Mouse (Mus musculus) adrenal gland, adult 10 weeks (tissue): ENCODE results near the gene Capn10. TPM values are rescaled to one million over a fixed set of nuclear protein-coding genes. Genes with fewer than 3 reads are reported as not detected.

Source experiments
- polyA plus RNA-seq: library from polyadenylated mRNA; stranded (reverse); fragments of 350-450 nt; fragmentation: Illumina TruSeq; extraction: RNeasy Lipid Tissue Mini Kit (QIAGEN cat#74804); gene quantifications from one replicate; pipeline ENCODE4 v1.2.3, GENCODE M21; 2014; ENCODE audit warnings: low read depth, low replicate concordance

Gene Capn10
- 2.2 TPM for polyA plus RNA-seq

DNA sequence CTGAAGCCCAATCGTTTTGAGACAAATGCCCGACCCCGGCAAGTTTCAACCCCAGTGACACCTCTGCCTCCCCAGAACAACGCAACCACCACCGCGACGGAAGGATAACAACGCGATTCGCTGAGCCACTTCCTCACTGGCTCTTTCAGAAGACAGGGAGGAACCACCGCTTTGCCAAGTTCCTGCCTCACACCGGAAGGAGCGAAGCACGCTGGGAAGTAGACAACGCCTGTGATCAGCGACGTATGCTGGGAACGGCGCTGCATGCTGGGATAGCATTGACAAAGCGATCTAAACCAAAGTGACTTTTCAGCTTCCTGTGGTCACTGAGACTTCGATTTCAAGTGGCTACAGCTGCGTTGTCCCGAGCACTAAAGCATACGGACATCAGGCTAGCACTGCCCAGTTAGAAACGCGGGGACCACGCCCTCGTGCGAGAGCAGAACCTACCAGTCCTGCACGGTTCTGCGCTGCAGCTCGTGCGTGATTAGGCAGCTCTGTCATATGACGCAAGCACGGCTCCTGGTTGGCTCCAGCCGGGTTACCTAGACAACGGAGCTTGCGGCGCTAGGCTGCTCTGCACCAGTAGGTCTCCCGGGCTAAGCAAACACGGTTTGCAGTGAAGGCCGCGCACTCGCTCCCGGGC lies at the start of gene Capn10:
Gene Capn10, plus strand, starts transcription at position 195 of the 646 bp plus-strand sequence.

DNA sequence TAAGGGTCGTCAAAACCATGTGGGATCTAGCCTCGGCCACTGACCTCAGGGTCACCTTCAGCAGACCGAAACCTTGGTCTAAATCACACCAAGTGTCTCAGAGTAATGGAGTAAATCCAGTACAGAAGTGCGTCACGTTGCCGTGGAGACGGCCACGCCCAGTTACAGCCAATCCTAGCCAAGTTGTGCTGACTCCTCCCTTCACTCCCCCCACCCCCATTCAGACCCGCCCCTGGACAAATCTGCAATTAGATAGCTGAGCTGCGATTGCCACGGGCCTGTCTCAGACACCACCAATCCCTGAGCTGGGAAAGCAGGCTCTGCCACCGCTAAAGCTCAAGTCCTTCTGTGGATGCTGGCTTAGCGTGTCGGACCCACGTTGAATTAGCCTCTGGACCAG lies 31.4 kb upstream of the Capn10 start, which contains the start of gene Ankmy1:
Gene Ankmy1, minus strand, starts transcription at position 121 of the 400 bp plus-strand sequence.

DNA sequence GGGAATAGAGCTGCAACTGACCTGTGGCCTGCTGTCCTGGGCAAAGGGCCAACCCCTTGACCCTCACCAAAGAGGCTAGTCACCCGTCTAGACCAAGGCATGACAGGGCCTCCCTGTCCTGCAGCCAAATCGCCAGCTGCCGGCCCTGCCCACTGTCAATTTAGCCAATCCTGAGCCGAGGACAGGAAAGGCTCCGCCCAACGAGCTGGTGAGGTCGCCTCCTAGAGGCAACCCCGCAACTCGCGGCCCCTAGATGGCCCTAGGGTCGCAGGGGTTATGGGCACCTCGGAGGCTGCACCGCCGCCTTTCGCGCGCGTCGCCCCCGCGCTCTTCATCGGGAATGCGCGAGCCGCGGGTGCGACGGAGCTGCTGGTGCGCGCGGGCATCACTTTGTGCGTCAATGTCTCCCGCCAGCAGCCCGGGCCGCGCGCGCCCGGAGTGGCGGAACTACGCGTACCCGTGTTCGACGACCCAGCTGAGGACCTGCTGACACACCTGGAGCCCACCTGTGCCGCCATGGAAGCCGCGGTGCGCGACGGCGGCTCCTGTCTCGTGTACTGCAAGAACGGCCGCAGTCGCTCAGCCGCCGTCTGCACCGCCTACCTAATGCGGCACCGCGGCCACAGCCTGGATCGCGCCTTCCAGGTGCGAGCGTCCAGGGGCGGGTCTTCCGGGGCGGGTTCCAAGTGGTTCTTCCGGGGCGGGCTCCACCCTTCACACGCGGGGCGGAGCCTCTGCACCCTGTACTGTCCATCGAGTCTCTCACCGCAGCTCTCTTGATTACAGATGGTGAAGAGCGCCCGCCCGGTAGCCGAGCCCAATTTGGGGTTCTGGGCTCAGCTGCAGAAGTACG lies 27.2 kb upstream of the Capn10 start, which contains the start of gene Dusp28:
Gene Dusp28, plus strand, starts transcription at position 203 of the 853 bp plus-strand sequence.

DNA sequence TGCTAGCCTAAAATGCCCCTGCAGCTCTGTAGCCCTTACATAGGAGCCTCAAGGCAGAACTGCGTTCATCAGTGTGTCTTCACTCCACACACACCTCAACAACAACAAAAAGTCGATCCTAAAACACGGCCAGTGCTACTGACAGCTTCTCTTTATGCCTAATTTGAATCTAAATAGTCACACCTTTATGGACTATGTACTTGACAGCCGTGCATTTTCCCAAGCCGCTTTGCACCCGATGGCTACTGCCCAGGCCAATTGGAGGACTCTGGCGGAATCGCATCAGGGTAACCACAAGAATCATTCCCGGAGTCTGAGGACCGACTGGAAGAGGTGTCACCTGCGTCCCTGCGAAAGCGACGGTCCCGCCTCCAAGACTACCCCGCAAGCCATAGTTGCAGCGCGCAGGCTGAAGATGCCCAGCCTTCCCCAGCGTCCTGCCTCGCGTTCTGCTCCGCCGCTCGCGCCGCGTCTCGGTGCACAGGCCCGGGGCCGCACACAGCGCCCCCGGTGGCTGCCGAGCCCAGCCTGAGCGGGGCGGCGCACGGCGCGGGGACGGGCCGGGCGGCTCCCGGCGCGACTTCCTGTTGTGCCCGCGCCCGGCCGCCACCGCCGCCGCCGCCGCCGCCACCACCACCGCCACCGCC lies 23.8 kb upstream of the Capn10 start, which contains the start of gene Rnpepl1:
Gene Rnpepl1, plus strand, starts transcription at position 545 of the 647 bp plus-strand sequence.

DNA sequence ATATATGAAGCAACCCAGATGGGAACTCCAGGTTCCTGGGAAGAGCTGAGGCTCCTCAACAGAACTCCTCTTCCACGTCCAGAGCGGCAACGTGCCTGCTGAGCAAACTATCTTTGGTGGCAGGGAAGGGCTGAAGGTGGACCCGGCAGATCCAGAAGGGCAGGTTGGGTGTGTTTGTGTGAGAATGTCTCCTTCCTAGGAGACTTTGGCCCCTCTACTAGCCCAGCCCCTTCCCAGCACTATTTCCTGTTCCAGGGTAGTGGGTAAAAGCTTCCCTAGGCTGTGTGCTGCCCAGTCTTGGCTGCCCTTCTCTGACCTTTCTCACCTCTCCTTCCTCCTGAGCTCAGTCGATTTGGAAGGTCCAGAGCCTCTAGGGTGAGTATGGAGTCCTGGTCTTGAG lies 16.4 kb downstream of the Capn10 start, which contains the start of gene Gpr35:
Gene Gpr35, plus strand, starts transcription at position 259 of the 400 bp plus-strand sequence.

Other genes starting within 250 kb of the Capn10 start
- gene Gpc1, start 102.7 kb upstream of the Capn10 start, polyA plus RNA-seq: 0.76 TPM
- not detected for gene Ankmy1, start 31.5 kb upstream of the Capn10 start, polyA plus RNA-seq
- gene Dusp28, start 27.4 kb upstream of the Capn10 start, polyA plus RNA-seq: 8.3 TPM
- gene Rnpepl1, start 23.6 kb upstream of the Capn10 start, polyA plus RNA-seq: 2.9 TPM
- gene Gpr35, start 16.5 kb downstream of the Capn10 start, polyA plus RNA-seq: 0.76 TPM
- not detected for gene Aqp12, start 72.0 kb downstream of the Capn10 start, polyA plus RNA-seq
- gene Kif1a, start 167.6 kb downstream of the Capn10 start, polyA plus RNA-seq: 5.5 TPM
- not detected for gene Agxt, start 200.9 kb downstream of the Capn10 start, polyA plus RNA-seq
- gene 2310007B03Rik, start 226.6 kb downstream of the Capn10 start, polyA plus RNA-seq: not detected
- gene Crocc2, start 234.3 kb downstream of the Capn10 start, polyA plus RNA-seq: not detected